Mouse (Mus musculus): ENCODE measurements around the gene Bcas3.

DNA sequence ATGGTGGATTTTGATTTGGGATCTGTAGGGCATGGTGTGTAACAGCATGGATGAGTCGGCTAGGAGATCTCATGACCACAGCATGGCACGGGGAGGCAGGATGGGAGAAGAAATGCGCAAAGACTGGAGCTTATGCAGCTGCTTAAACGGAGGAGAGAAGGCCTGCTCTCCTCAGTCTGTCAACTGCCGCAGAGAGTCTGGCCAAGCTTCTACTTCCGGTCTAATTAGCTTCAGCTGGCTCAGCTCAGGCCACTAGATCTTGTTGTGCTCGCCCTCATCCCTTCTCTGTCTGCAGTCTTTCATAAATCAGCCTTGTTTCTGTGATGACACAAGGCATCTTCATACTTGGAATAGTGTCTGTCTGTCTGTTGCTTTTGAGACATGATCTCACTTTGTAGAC, 393.4 kb downstream of the Bcas3 start:
- TF ChIP-seq CTCF (IDR thresholded peaks at IDR 0.05; ENCODE audit: borderline replicate concordance, insufficient read depth, low read length) (no peak), POLR2A (IDR thresholded peaks at IDR 0.05; ENCODE audit: low read depth, low read length) (no peak)
